In the genomic region with DNA sequence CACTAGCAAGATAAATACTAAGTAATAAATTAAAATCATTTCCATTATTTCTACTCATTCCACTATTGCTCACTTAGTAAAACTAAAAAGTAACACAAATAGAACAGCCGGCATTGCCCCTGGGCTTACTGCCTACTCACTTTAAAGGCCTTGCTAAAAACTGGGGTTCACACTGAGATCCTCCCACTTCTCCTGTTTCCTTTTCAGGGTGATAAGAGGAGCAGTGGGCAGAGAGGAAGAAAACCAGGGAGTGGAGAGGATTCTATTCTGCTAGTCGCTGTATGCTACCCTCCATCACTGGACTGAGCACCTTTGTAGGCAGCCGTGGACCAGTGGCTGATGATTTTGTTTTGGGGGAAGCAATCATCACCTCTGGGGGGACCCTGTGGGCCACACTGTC, we compare ENCODE assay signal across 22 mouse cellular contexts. TPM values are rescaled to one million over a fixed set of nuclear protein-coding genes. Genes with fewer than 3 reads are reported as not detected.
"Had no signal": no experiment of that assay in that cellular context is flagged by ENCODE, and none has a peak within 500 bp of the region (broad histone marks: within the 10 kb centered on the region; RNA-seq: fewer than 3 reads in every experiment).

No protein-coding gene starts in this region.

- H3K4me3 ChIP-seq: layer of hippocampus, adult 2 months; left cerebral cortex, adult 2 months; limb, embryonic 12.5 days; limb, embryonic 15.5 days; midbrain, embryonic 12.5 days; midbrain, embryonic 15.5 days; neural tube, embryonic 12.5 days; neural tube, embryonic 15.5 days had no signal

- H3K36me3 ChIP-seq: limb, embryonic 12.5 days; limb, embryonic 15.5 days; midbrain, embryonic 12.5 days; midbrain, embryonic 15.5 days; neural tube, embryonic 12.5 days; neural tube, embryonic 15.5 days had no signal

- H3K9ac ChIP-seq: limb, embryonic 12.5 days; limb, embryonic 15.5 days; liver, embryonic 14.5 days; liver, postnatal 0 days; lung, embryonic 14.5 days; midbrain, embryonic 12.5 days; midbrain, embryonic 15.5 days; neural tube, embryonic 12.5 days; neural tube, embryonic 15.5 days had no signal

- H3K4me1 ChIP-seq: midbrain, embryonic 12.5 days; neural tube, embryonic 12.5 days; neural tube, embryonic 15.5 days had no signal

- H3K9me3 ChIP-seq: limb, embryonic 12.5 days; limb, embryonic 15.5 days; midbrain, embryonic 12.5 days; midbrain, embryonic 15.5 days; neural tube, embryonic 12.5 days; neural tube, embryonic 15.5 days had no signal

- H3K27ac ChIP-seq: layer of hippocampus, adult 2 months; left cerebral cortex, adult 2 months; limb, embryonic 12.5 days; limb, embryonic 15.5 days; liver, embryonic 14.5 days; macrophage; midbrain, embryonic 12.5 days; midbrain, embryonic 15.5 days; neural tube, embryonic 12.5 days; neural tube, embryonic 15.5 days; stomach, postnatal 0 days had no signal

- DNase-seq: kidney, adult 2 months; kidney, postnatal 25 days; layer of hippocampus, postnatal 36 days; liver, postnatal 0 days; lung, embryonic 14.5 days; retina, postnatal 1 day; right cerebral cortex, postnatal 14 days; right cerebral cortex, postnatal 4 days; thymus, adult 2 months; thymus, postnatal 14 days; thymus, postnatal 4 days had no signal

RNA-seq across cellular contexts. Expression of a gene that starts 40.5 kb away (rescaled TPM):
- total RNA-seq: layer of hippocampus, adult 2 months had no signal
